13 mouse cellular contexts compared by ENCODE assay signal in the genomic region with DNA sequence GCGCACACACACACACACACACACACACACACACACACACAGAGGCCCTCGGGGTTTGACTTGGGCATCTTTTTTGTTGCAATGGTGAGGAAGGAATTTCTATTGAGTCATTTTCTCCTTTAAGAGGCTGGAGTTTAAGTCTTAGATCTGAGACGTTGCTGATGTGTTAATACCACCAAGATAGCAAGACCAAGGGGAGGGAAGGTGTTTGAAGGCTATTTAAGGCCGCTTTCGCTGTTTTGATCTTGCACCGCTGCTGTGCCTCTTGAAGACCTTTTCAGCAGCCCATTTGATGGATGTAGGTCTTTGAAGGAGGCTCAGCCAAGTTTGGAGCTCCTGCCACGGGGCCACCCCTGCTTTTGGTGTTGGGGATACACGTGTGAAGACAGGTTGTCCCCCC. TPM values are rescaled to one million over a fixed set of nuclear protein-coding genes. Genes with fewer than 3 reads are reported as not detected.
A peak's percentile ranks its signal among the peaks of the same experiment; 100 is the strongest.
DNase-seq lines count a peak whose midpoint lies in the region; ATAC-seq and TF ChIP-seq lines count a peak whose summit lies in the region.
"Had no signal": no experiment of that assay in that cellular context is flagged by ENCODE, and none has a peak within 500 bp of the region (broad histone marks: within the 10 kb centered on the region; RNA-seq: fewer than 3 reads in every experiment).

No protein-coding gene starts in this region.

- no peaks in the 10 kb centered on the region for H3K9me3 ChIP-seq in embryonic facial prominence, embryonic 12.5 days
- no peaks in the 10 kb centered on the region for H3K9me3 ChIP-seq in hindbrain, embryonic 15.5 days
- H3K9me3 ChIP-seq in midbrain, embryonic 14.5 days (ENCODE audit: control insufficient read depth, low read length), result no peaks in the 10 kb centered on the region
- no peaks in the 10 kb centered on the region for H3K9me3 ChIP-seq in liver, postnatal 0 days (ENCODE audit: low read length)
- H3K9me3 ChIP-seq: megakaryocyte, embryonic 14.5 days had no signal

- no peak for TF ChIP-seq EP300 in liver, postnatal 0 days (IDR thresholded peaks at IDR 0.05; ENCODE audit: low read depth)

- H3K27ac ChIP-seq in gastrocnemius, adult 2 months, result peak overlapping the region; percentile 63
- no peak overlapping the region for H3K27ac ChIP-seq in embryonic facial prominence, embryonic 12.5 days
- no peak overlapping the region for H3K27ac ChIP-seq in hindbrain, embryonic 15.5 days (replicated peaks)
- no peak overlapping the region for H3K27ac ChIP-seq in midbrain, embryonic 14.5 days (replicated peaks; ENCODE audit: low read depth, low read length)
- no peak overlapping the region for H3K27ac ChIP-seq in liver, postnatal 0 days (ENCODE audit: low read depth)

- intact Hi-C loops in gastrocnemius, adult 2 months (cut with DNase I), result loop anchor here (5.0 kb wide), 2 partner anchors 64 to 249 kb away; no protein-coding TSS in a partner anchor
- intact Hi-C loops in gastrocnemius, postnatal 36 days (cut with DNase I), result no loop called here

- peaks cover 74% of the 10 kb centered on the region for H3K4me1 ChIP-seq in embryonic facial prominence, embryonic 12.5 days
- H3K4me1 ChIP-seq in hindbrain, embryonic 15.5 days (replicated peaks), result peaks cover 83% of the 10 kb centered on the region
- H3K4me1 ChIP-seq in midbrain, embryonic 14.5 days (ENCODE audit: control insufficient read depth, insufficient read depth, low read length), result peaks cover 76% of the 10 kb centered on the region
- peaks cover 6% of the 10 kb centered on the region; the same call in 1 of the 2 replicates for H3K4me1 ChIP-seq in liver, postnatal 0 days (ENCODE audit: insufficient read depth)
- H3K4me1 ChIP-seq: megakaryocyte, embryonic 14.5 days had no signal

- DNase-seq in gastrocnemius, adult 2 months, result no peak
- DNase-seq in gastrocnemius, postnatal 36 days, result no peak
- peak; percentile 27 for DNase-seq in midbrain, embryonic 14.5 days
- no peak for DNase-seq in kidney, postnatal 14 days
- no peak for DNase-seq in liver, postnatal 0 days
- DNase-seq in layer of hippocampus, adult 18-20 months (ENCODE audit: low spot score in 2 of 2), result no peak
- DNase-seq: spleen, adult 18-20 months had no signal

- no peaks in the 10 kb centered on the region for H3K27me3 ChIP-seq in embryonic facial prominence, embryonic 12.5 days
- no peaks in the 10 kb centered on the region for H3K27me3 ChIP-seq in hindbrain, embryonic 15.5 days
- no peaks in the 10 kb centered on the region for H3K27me3 ChIP-seq in midbrain, embryonic 14.5 days (ENCODE audit: control insufficient read depth, insufficient read depth, low read length)
- peaks cover 9% of the 10 kb centered on the region for H3K27me3 ChIP-seq in liver, postnatal 0 days (ENCODE audit: insufficient read depth, low read length)

- no peak for TF ChIP-seq CTCF in gastrocnemius, adult 2 months (IDR thresholded peaks at IDR 0.05)
- no peak for TF ChIP-seq CTCF in liver, postnatal 0 days (IDR thresholded peaks at IDR 0.05; ENCODE audit: low read depth)

- H3K4me2 ChIP-seq in embryonic facial prominence, embryonic 12.5 days (replicated peaks), result peak overlapping the region; percentile 84
- peak overlapping the region; percentile 94 for H3K4me2 ChIP-seq in hindbrain, embryonic 15.5 days
- peak overlapping the region; percentile 90 for H3K4me2 ChIP-seq in midbrain, embryonic 14.5 days (ENCODE audit: low read length)
- H3K4me2 ChIP-seq in liver, postnatal 0 days (ENCODE audit: low read depth, low read length), result no peak overlapping the region
- H3K4me2 ChIP-seq: liver, embryonic 11.5 days had no signal

- peaks cover 26% of the 10 kb centered on the region for H3K36me3 ChIP-seq in embryonic facial prominence, embryonic 12.5 days
- peaks cover 13% of the 10 kb centered on the region for H3K36me3 ChIP-seq in hindbrain, embryonic 15.5 days
- H3K36me3 ChIP-seq in midbrain, embryonic 14.5 days (ENCODE audit: control insufficient read depth, insufficient read depth, low read length), result peaks cover 24% of the 10 kb centered on the region
- no peaks in the 10 kb centered on the region for H3K36me3 ChIP-seq in liver, postnatal 0 days (replicated peaks; ENCODE audit: insufficient read depth, low read length)

- no peak for ATAC-seq in embryonic facial prominence, embryonic 12.5 days (ENCODE audit: insufficient number of reproducible peaks, insufficient read depth, low FRiP score, low TSS enrichment)
- no peak for ATAC-seq in hindbrain, embryonic 15.5 days (ENCODE audit: low FRiP score, low read depth)
- no peak for ATAC-seq in midbrain, embryonic 14.5 days (ENCODE audit: low FRiP score, low TSS enrichment)
- ATAC-seq in liver, postnatal 0 days, result no peak
- ATAC-seq: intestine, postnatal 0 days had no signal

- H3K9ac ChIP-seq in embryonic facial prominence, embryonic 12.5 days, result peak overlapping the region; percentile 21; the same call in 1 of the 2 replicates
- H3K9ac ChIP-seq in hindbrain, embryonic 15.5 days, result no peak overlapping the region
- no peak overlapping the region for H3K9ac ChIP-seq in midbrain, embryonic 14.5 days (replicated peaks; ENCODE audit: low read length)
- H3K9ac ChIP-seq in liver, postnatal 0 days (replicated peaks), result no peak overlapping the region

- no peak overlapping the region for H3K4me3 ChIP-seq in gastrocnemius, adult 2 months
- H3K4me3 ChIP-seq in embryonic facial prominence, embryonic 12.5 days, result peak overlapping the region; percentile 88
- no peak overlapping the region for H3K4me3 ChIP-seq in hindbrain, embryonic 15.5 days
- 0 out of 2 replicates have a peak overlapping the region, but pooled peaks have one; percentile 89 for H3K4me3 ChIP-seq in midbrain, embryonic 14.5 days (replicated peaks; ENCODE audit: low read depth, low read length)
- no peak overlapping the region for H3K4me3 ChIP-seq in liver, postnatal 0 days (ENCODE audit: low read depth, low read length)
- H3K4me3 ChIP-seq: megakaryocyte, embryonic 14.5 days had no signal

- WGBS in embryonic facial prominence, embryonic 12.5 days, result 41% methylated on average over 8 of the region's 8 CpGs
- WGBS in hindbrain, embryonic 15.5 days, result 24% methylated on average over 8 of the region's 8 CpGs
- WGBS in midbrain, embryonic 14.5 days, result 20% methylated on average over 8 of the region's 8 CpGs
- WGBS in liver, postnatal 0 days (ENCODE audit: insufficient replicate concordance), result 76% methylated on average over 8 of the region's 8 CpGs

RNA-seq across cellular contexts. Expression of a gene that starts 7.9 kb away (rescaled TPM):
- total RNA-seq in gastrocnemius, adult 2 months (2021), result 1 to 10 TPM; 8.5 to 9.3 TPM
- total RNA-seq in gastrocnemius, postnatal 36 days (2021), result 10 to 100 TPM in 1 of 2 experiments, 1 to 10 TPM in 1; 7.0 to 15.0 TPM
- polyA plus RNA-seq in embryonic facial prominence, embryonic 12.5 days (2016; fragmentation: Nextera tagmentation; extraction: Ambion mirVana), result 15.1 and 17.5 TPM in 2 replicates
- polyA plus RNA-seq in hindbrain, embryonic 15.5 days (2015; fragmentation: Nextera tagmentation; extraction: Ambion mirVana), result 8.9 and 9.2 TPM in 2 replicates
- polyA plus RNA-seq in midbrain, embryonic 14.5 days (2014; fragmentation: Nextera tagmentation; extraction: Ambion mirVana), result 14.1 and 19.4 TPM in 2 replicates
- polyA plus RNA-seq in liver, postnatal 0 days (2015; fragmentation: Nextera tagmentation; extraction: Ambion mirVana), result 0.47 and 0.63 TPM in 2 replicates
- total RNA-seq in layer of hippocampus, adult 18-20 months (2021), result 10 to 100 TPM; 30.6 to 33.8 TPM
- total RNA-seq: MEL had no signal

Comparison
In these comparisons a context has a peak if more than half of its experiments do, and no peak if none do; other contexts are left out.
1. H3K4me3 ChIP-seq: peak in embryonic facial prominence, embryonic 12.5 days (single experiment) and midbrain, embryonic 14.5 days (single experiment); none in gastrocnemius, adult 2 months (single experiment), hindbrain, embryonic 15.5 days (single experiment) and liver, postnatal 0 days (single experiment).